Mouse (Mus musculus): Measurements from ENCODE around the gene Msantd3. TPM values are rescaled to one million over a fixed set of nuclear protein-coding genes. Genes with fewer than 3 reads are reported as not detected.

Gene Msantd3
- polyA plus RNA-seq, 1 experiment from 2014 or later = 66.3 TPM

GRCm38 (mm10) chr4:48582941-48583340 is 43.2 kb downstream of the Msantd3 start:
- H3K9ac ChIP-seq (replicated peaks; ENCODE audit: low read length) = no peak overlapping the region
- DNase-seq (ENCODE audit: low spot score) = no peak

GRCm38 (mm10) chr4:48584421-48585240 is 44.9 kb downstream of the Msantd3 start, which contains the start of gene Tmeff1:
Gene Tmeff1, plus strand, starts transcription at chr4:48585174.
- ATAC-seq (replicated peaks; ENCODE audit: insufficient number of reproducible peaks, low FRiP score, low TSS enrichment, low read depth) (peak; percentile 83), DNase-seq (ENCODE audit: low spot score) (peak; percentile 85)
- peak within 1 kb of the TSS; percentile 81 for H3K4me2 ChIP-seq (ENCODE audit: low read depth, low read length)
- H3K4me3 ChIP-seq (ENCODE audit: low read depth, low read length) = peak within 1 kb of the TSS; percentile 94
- H3K9ac ChIP-seq (replicated peaks; ENCODE audit: low read length) = peak within 1 kb of the TSS; percentile 99
- peak within 1 kb of the TSS; percentile 95 for H3K27ac ChIP-seq (replicated peaks; ENCODE audit: low read depth, low read length)
- no peaks in the 10 kb centered on the region for H3K9me3 ChIP-seq (replicated peaks; ENCODE audit: control insufficient read depth, low read length)
- under 1% methylated on average over 40 of the region's 64 CpGs for WGBS
- no peaks in the 10 kb centered on the region for H3K27me3 ChIP-seq (ENCODE audit: control insufficient read depth, insufficient read depth, low read length)
- H3K36me3 ChIP-seq (replicated peaks; ENCODE audit: control insufficient read depth, insufficient read depth, low read depth, low read length) = no peaks in the 10 kb centered on the region
- H3K4me1 ChIP-seq (ENCODE audit: control insufficient read depth, insufficient read depth, low read length) = no peaks in the 10 kb centered on the region

More at GRCm38 (mm10) chr4:48582941-48583340, 43.2 kb downstream of the Msantd3 start:
- ATAC-seq (replicated peaks; ENCODE audit: insufficient number of reproducible peaks, low FRiP score, low TSS enrichment, low read depth) = no peak
- Histone ChIP-seq H3K4me2 (ENCODE audit: low read depth, low read length) (no peak overlapping the region), H3K27me3 (ENCODE audit: control insufficient read depth, insufficient read depth, low read length) (no peaks in the 10 kb centered on the region), H3K4me3 (ENCODE audit: low read depth, low read length) (no peak overlapping the region), H3K36me3 (replicated peaks; ENCODE audit: control insufficient read depth, insufficient read depth, low read depth, low read length) (no peaks in the 10 kb centered on the region), H3K4me1 (ENCODE audit: control insufficient read depth, insufficient read depth, low read length) (no peaks in the 10 kb centered on the region), H3K27ac (replicated peaks; ENCODE audit: low read depth, low read length) (no peak overlapping the region), H3K9me3 (replicated peaks; ENCODE audit: control insufficient read depth, low read length) (no peaks in the 10 kb centered on the region)
- WGBS = 62% methylated on average over 2 of the region's 2 CpGs

DNA sequence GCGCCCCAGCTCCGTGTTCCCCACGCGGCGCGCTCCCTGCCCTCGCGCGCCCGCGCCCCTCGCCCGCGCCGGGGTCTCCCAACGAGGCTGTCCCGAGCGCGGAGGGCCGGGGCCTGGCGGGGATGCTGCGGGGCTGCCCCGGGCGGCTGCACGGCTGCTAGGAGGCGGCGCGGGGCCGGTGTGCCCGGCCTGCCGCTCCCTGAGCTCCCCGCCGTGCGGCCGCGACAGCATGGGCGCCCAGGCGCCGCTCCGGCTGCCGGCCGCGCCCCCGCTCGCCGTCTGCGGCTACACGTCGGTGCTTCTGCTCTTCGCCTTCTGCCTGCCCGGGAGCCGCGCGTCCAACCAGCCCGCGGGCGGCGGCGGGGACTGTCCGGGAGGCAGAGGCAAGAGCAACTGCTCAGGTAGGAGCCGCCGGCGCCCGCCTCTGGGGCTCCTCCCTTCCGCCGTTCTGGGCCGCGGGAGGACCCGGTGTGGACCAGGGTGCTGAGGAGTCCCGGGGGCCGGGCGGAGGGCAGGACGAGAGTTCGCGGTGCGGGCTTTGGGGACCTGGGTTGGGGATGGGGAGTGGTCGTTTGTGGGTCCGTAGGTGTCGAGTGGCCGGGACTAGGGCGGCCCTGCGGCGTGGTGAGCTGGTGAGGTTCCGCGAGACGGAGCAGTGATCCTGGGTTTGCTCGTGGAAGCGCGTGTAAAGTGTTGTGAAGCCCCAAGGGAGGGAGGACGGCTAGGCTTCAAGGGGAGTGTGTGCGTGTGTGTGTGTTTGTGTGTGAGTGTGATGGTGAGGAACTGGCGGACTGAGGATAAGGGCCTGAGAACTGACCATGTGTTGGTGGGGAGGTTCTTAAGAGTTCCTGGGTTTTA is 45.7 kb downstream of the Msantd3 start:
- Histone ChIP-seq H3K36me3 (replicated peaks; ENCODE audit: control insufficient read depth, insufficient read depth, low read depth, low read length) (no peaks in the 10 kb centered on the region), H3K4me3 (ENCODE audit: low read depth, low read length) (peak overlapping the region; percentile 94), H3K4me1 (ENCODE audit: control insufficient read depth, insufficient read depth, low read length) (no peaks in the 10 kb centered on the region), H3K9me3 (replicated peaks; ENCODE audit: control insufficient read depth, low read length) (no peaks in the 10 kb centered on the region), H3K4me2 (ENCODE audit: low read depth, low read length) (peak overlapping the region; percentile 81), H3K27ac (replicated peaks; ENCODE audit: low read depth, low read length) (peak overlapping the region; percentile 95), H3K9ac (replicated peaks; ENCODE audit: low read length) (peak overlapping the region; percentile 99), H3K27me3 (ENCODE audit: control insufficient read depth, insufficient read depth, low read length) (no peaks in the 10 kb centered on the region)
- ATAC-seq (replicated peaks; ENCODE audit: insufficient number of reproducible peaks, low FRiP score, low TSS enrichment, low read depth) (peak; percentile 76), DNase-seq (ENCODE audit: low spot score) (peak; percentile 63)
- WGBS = under 1% methylated on average over 63 of the region's 92 CpGs

- H3K9me3 ChIP-seq (replicated peaks; ENCODE audit: control insufficient read depth, low read length) = no peaks in the 10 kb centered on the region
- H3K27ac ChIP-seq (replicated peaks; ENCODE audit: low read depth, low read length) = peak overlapping the region; percentile 95
- H3K4me3 ChIP-seq (ENCODE audit: low read depth, low read length) = peak overlapping the region; percentile 94
- H3K9ac ChIP-seq (replicated peaks; ENCODE audit: low read length) = peak overlapping the region; percentile 99
- H3K27me3 ChIP-seq (ENCODE audit: control insufficient read depth, insufficient read depth, low read length) = no peaks in the 10 kb centered on the region
- ATAC-seq (replicated peaks; ENCODE audit: insufficient number of reproducible peaks, low FRiP score, low TSS enrichment, low read depth) (peak; percentile 54), DNase-seq (ENCODE audit: low spot score) (peak; percentile 68)
- peak overlapping the region; percentile 81 for H3K4me2 ChIP-seq (ENCODE audit: low read depth, low read length)
- H3K36me3 ChIP-seq (replicated peaks; ENCODE audit: control insufficient read depth, insufficient read depth, low read depth, low read length) = no peaks in the 10 kb centered on the region
- WGBS = 0% methylated on average over 12 of the region's 12 CpGs
- H3K4me1 ChIP-seq (ENCODE audit: control insufficient read depth, insufficient read depth, low read length) = no peaks in the 10 kb centered on the region
These were observed 46.5 kb downstream of the Msantd3 start for GRCm38 (mm10) chr4:48586099-48586821.

DNA sequence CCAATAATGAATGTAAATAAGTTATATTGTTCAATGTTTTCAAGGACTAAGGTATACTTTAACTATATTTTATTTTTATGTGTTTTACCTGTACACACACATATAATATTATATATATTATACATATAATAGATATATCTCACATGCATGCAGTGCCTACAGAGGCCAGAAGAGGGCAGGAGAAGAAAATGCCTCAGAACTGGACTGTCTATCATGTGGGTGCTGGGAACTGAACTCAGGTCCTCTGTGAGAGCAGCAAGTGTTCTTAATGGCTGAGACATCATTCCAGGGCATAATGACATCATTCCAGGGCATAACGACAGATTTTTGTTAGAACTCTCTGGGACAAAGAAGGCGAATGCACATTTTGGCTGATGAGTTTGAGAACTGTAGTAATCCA is 47.8 kb downstream of the Msantd3 start:
- Histone ChIP-seq H3K36me3 (replicated peaks; ENCODE audit: control insufficient read depth, insufficient read depth, low read depth, low read length) (no peaks in the 10 kb centered on the region), H3K9me3 (replicated peaks; ENCODE audit: control insufficient read depth, low read length) (no peaks in the 10 kb centered on the region), H3K27me3 (ENCODE audit: control insufficient read depth, insufficient read depth, low read length) (no peaks in the 10 kb centered on the region), H3K9ac (replicated peaks; ENCODE audit: low read length) (no peak overlapping the region), H3K27ac (replicated peaks; ENCODE audit: low read depth, low read length) (no peak overlapping the region), H3K4me1 (ENCODE audit: control insufficient read depth, insufficient read depth, low read length) (no peaks in the 10 kb centered on the region), H3K4me3 (ENCODE audit: low read depth, low read length) (no peak overlapping the region), H3K4me2 (ENCODE audit: low read depth, low read length) (no peak overlapping the region)
- WGBS = 93% methylated on average over 2 of the region's 2 CpGs
- DNase-seq (ENCODE audit: low spot score) = peak; percentile 15
- no peak for ATAC-seq (replicated peaks; ENCODE audit: insufficient number of reproducible peaks, low FRiP score, low TSS enrichment, low read depth)

- DNase-seq (ENCODE audit: low spot score) (no peak), ATAC-seq (replicated peaks; ENCODE audit: insufficient number of reproducible peaks, low FRiP score, low TSS enrichment, low read depth) (no peak)
- no peak overlapping the region for H3K27ac ChIP-seq (replicated peaks; ENCODE audit: low read depth, low read length)
- no peak overlapping the region for H3K4me2 ChIP-seq (ENCODE audit: low read depth, low read length)
- H3K4me1 ChIP-seq (ENCODE audit: control insufficient read depth, insufficient read depth, low read length) = no peaks in the 10 kb centered on the region
- no peak overlapping the region for H3K4me3 ChIP-seq (ENCODE audit: low read depth, low read length)
- H3K36me3 ChIP-seq (replicated peaks; ENCODE audit: control insufficient read depth, insufficient read depth, low read depth, low read length) = no peaks in the 10 kb centered on the region
- no peaks in the 10 kb centered on the region for H3K27me3 ChIP-seq (ENCODE audit: control insufficient read depth, insufficient read depth, low read length)
- no peaks in the 10 kb centered on the region for H3K9me3 ChIP-seq (replicated peaks; ENCODE audit: control insufficient read depth, low read length)
- H3K9ac ChIP-seq (replicated peaks; ENCODE audit: low read length) = no peak overlapping the region
- WGBS = 82% methylated on average over 9 of the region's 9 CpGs
These were observed 48.8 kb downstream of the Msantd3 start for GRCm38 (mm10) chr4:48588576-48588975.

DNA sequence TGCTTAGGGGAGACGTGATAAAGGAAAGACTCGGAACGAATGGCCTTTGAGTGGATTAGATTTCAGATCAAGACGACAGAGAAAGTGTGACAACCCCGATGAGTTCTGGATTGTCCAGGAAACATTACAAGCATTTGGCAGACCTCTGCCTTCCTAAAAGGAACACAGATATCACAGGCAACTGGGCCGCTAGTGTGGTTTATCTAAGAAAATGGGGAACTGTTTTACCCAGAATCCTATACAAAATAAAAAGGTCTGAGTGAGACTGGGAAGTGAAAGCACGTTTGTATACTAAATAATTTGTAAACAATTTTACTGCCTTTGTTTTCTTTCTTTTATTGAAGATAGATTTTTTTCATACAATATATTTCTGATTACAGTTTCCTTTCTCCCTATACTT is 51.1 kb downstream of the Msantd3 start:
- Histone ChIP-seq H3K4me2 (ENCODE audit: low read depth, low read length) (no peak overlapping the region), H3K9ac (replicated peaks; ENCODE audit: low read length) (no peak overlapping the region), H3K4me1 (ENCODE audit: control insufficient read depth, insufficient read depth, low read length) (no peaks in the 10 kb centered on the region), H3K9me3 (replicated peaks; ENCODE audit: control insufficient read depth, low read length) (no peaks in the 10 kb centered on the region), H3K27ac (replicated peaks; ENCODE audit: low read depth, low read length) (no peak overlapping the region), H3K4me3 (ENCODE audit: low read depth, low read length) (no peak overlapping the region), H3K36me3 (replicated peaks; ENCODE audit: control insufficient read depth, insufficient read depth, low read depth, low read length) (no peaks in the 10 kb centered on the region), H3K27me3 (ENCODE audit: control insufficient read depth, insufficient read depth, low read length) (no peaks in the 10 kb centered on the region)
- 86% methylated on average over 7 of the region's 7 CpGs for WGBS
- ATAC-seq (replicated peaks; ENCODE audit: insufficient number of reproducible peaks, low FRiP score, low TSS enrichment, low read depth) (no peak), DNase-seq (ENCODE audit: low spot score) (no peak)
